Mouse (Mus musculus) brain, embryonic 14.5 days (tissue): ENCODE data around the gene Scamp1.

Experiments
- CTCF ChIP-seq: fragments of 200-500 bp; IDR thresholded peaks from 2 replicates; pipeline ENCODE4 v1.5.1; 2012; ENCODE audit warnings: inconsistent platforms, mild to moderate bottlenecking, moderate library complexity, borderline replicate concordance; ENCODE audit not compliant: insufficient read depth, insufficient read length; ENCODE audit errors: extremely low read depth
- POLR2A ChIP-seq: fragments of 200-500 bp; IDR thresholded peaks from 2 replicates; pipeline ENCODE4 v1.6.1; 2012; ENCODE audit warnings: mild to moderate bottlenecking, inconsistent platforms, borderline replicate concordance; ENCODE audit not compliant: poor library complexity, insufficient read depth, insufficient read length, severe bottlenecking; ENCODE audit errors: extremely low read depth

- TF ChIP-seq CTCF, result no peak
- peak; percentile 80 for TF ChIP-seq POLR2A
Measured at GRCm38 (mm10) chr13:94285281-94285871, at the start of gene Scamp1.
